Mouse (Mus musculus): ENCODE measurements around the gene Lrp1. TPM values are rescaled to one million over a fixed set of nuclear protein-coding genes. Genes with fewer than 3 reads are reported as not detected.

Lrp1 gene
- polyA plus RNA-seq, 1 experiment from 2014 or later, result 99.4 TPM

DNA sequence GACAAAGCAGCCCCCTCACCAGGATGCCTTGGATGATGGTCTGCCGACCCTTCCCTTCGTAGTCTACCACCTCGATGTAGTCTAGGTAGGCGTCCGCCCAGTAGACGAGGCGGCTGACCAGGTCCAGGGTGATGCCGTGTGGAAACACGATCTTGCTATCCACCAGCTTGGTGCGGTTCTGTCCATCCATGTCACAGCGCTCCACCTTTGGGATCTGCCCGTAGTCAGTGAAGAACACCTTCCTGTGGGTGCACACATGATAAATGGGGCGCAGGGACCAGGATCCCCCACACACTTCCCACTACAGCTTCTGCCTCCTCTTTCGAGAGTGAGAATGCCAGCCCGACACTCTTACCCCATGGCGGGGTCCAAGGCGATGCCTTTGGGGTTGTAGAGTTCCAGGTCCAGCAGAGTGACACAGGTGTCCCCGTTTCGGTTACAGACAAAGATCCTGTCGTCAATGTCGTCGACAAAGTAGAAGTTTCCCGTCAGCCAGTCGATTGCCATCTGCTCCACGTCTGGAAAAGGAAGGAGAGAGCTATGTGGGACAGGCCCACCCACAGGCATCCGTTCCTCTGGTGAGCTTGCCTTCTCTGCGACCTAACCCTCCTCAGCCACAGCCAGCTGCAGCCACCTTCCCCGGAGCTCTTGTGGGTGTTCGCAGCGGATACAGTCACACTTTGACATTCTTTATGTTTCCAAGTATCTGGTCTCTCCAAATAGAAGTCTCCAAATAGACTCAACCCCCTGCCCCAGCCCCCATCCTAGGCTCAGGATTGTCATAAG lies 25.8 kb downstream of the Lrp1 start:
- Histone ChIP-seq H3K9ac (replicated peaks) (no peak overlapping the region), H3K36me3 (peaks cover 83% of the 10 kb centered on the region), H3K4me3 (replicated peaks) (no peak overlapping the region), H3K4me1 (replicated peaks) (peaks cover 10% of the 10 kb centered on the region), H3K9me3 (no peaks in the 10 kb centered on the region), H3K27ac (no peak overlapping the region), H3K27me3 (no peaks in the 10 kb centered on the region), H3K4me2 (replicated peaks) (no peak overlapping the region)
- ATAC-seq, result no peak
- 91% methylated on average over 30 of the region's 30 CpGs for WGBS

DNA sequence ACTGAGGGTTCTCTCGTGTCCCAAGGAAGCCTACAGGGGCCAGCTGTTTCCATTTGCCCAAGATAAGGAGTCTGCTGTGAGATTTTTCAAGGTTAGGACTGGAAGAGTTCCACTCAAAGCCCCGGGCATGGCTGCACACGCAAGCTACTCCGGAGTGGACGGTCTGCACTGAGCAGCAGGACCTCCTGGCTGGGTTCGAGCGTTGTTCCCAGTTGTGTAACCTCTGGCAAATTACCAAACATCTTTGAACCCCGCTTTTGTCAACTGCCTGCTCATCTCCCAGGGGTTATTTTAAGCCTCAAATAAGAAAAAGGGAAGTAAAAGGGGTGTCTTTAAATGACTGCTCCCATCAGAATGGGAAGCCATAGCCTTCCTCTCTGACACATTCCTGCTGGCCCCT lies 26.5 kb downstream of the Lrp1 start:
- Histone ChIP-seq H3K4me1 (replicated peaks) (peaks cover 10% of the 10 kb centered on the region), H3K27me3 (no peaks in the 10 kb centered on the region), H3K4me3 (replicated peaks) (no peak overlapping the region), H3K4me2 (replicated peaks) (no peak overlapping the region), H3K9ac (replicated peaks) (no peak overlapping the region), H3K9me3 (no peaks in the 10 kb centered on the region), H3K36me3 (peaks cover 83% of the 10 kb centered on the region), H3K27ac (no peak overlapping the region)
- 95% methylated on average over 8 of the region's 8 CpGs for WGBS
- ATAC-seq, result no peak

DNA sequence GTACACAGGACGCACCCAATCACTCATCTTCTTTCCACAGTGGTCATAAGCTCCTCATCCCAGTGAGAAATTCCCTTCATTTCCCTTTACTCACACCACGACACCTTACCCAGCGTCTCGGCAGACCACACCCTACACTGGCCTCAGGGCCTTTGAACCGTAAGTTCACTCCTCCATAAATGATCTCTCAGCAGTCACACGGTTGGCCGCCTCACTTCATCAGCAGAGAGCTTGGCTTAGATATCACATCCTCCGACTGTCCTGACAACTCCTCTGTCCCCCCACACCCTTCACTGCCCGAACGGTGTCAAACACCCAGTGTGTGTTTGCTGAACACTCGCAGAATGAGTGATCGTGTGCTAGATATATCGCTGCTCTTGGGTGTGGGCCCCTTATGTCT lies 28.1 kb downstream of the Lrp1 start:
- no peak overlapping the region for H3K27ac ChIP-seq
- H3K9me3 ChIP-seq, result no peaks in the 10 kb centered on the region
- no peak for ATAC-seq
- no peaks in the 10 kb centered on the region for H3K27me3 ChIP-seq
- H3K4me1 ChIP-seq (replicated peaks), result peaks cover 10% of the 10 kb centered on the region
- no peak overlapping the region for H3K4me2 ChIP-seq (replicated peaks)
- H3K4me3 ChIP-seq (replicated peaks), result no peak overlapping the region
- H3K36me3 ChIP-seq, result peaks cover 87% of the 10 kb centered on the region
- H3K9ac ChIP-seq (replicated peaks), result no peak overlapping the region
- WGBS, result 91% methylated on average over 13 of the region's 13 CpGs

DNA sequence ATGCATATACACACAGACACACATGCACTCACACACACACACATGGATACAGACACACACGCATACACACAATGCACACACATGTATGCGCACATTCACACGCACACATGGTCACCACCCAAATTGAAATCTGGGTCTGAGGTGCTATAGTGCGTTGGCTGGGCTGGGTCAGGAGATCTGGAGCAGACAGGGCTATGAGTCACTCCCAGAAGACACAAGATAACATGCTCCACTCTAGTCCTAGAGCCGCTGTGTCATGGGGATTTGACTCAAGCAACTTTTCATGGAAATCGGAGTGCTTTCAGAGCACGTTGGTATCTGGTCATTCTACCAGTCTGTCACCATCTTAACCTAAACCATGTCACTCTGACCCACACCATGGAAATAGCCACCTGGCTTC lies 28.5 kb downstream of the Lrp1 start:
- Histone ChIP-seq H3K27ac (no peak overlapping the region), H3K4me1 (replicated peaks) (peaks cover 10% of the 10 kb centered on the region), H3K9me3 (no peaks in the 10 kb centered on the region), H3K4me2 (replicated peaks) (no peak overlapping the region), H3K4me3 (replicated peaks) (no peak overlapping the region), H3K36me3 (peaks cover 87% of the 10 kb centered on the region), H3K9ac (replicated peaks) (no peak overlapping the region), H3K27me3 (no peaks in the 10 kb centered on the region)
- no peak for ATAC-seq
- 93% methylated on average over 7 of the region's 7 CpGs for WGBS

DNA sequence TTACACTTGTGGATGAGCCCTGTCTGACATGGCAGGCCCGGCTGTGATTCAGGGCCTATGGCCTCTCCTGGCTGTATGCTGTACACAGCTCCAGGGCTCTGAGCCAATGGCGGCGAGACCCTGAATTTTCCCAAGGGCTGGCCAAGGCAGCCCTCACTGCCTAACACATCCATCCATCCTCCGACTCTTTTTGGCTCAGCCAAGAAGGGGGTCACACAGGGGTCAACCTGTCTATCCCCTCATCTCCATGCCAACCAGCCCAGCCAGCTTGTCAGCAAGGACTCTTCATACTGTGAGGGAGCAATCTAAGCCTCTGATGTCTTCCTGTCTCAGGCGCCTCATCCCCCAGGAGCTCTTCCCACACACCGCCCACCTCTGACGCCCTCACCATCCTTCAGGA lies 29.4 kb downstream of the Lrp1 start:
- no peak overlapping the region for H3K4me3 ChIP-seq (replicated peaks)
- no peaks in the 10 kb centered on the region for H3K9me3 ChIP-seq
- H3K4me2 ChIP-seq (replicated peaks), result no peak overlapping the region
- ATAC-seq, result no peak
- 64% methylated on average over 7 of the region's 7 CpGs for WGBS
- H3K4me1 ChIP-seq (replicated peaks), result peaks cover 7% of the 10 kb centered on the region
- H3K9ac ChIP-seq (replicated peaks), result no peak overlapping the region
- no peak overlapping the region for H3K27ac ChIP-seq
- H3K36me3 ChIP-seq, result peaks cover 92% of the 10 kb centered on the region
- H3K27me3 ChIP-seq, result no peaks in the 10 kb centered on the region

DNA sequence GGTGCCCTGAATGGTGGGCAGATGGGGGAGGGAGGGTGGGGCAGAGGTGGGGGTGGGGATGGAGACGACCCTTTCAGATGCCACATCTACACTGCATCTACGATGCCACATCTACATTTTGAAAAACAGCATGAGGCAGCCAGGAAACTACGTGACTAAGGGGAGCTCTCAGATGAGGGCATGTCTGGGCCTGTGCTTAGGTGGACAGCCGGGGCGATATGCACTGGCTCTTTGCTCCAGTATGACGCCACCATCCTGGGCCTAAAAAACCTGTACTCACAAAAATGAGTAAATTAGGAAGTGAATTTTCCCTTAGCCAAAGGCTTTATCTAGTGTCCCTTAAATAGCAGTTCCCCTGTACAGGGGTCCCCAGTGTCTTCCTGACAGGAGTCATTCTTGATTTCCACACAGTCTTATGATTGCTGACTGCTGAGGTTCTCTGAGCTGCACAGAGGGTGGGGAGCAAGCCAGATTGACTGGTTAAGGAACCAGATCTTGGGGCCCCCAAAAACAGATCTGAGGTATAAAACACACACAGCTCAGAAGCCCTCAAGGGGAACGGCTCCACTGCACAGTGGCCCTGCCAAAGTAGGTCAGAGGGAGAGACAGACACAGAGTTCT lies 30.0 kb downstream of the Lrp1 start:
- whole genome bisulfite sequencing, result 95% methylated on average over 7 of the region's 7 CpGs
- no peak for ATAC-seq
- Histone ChIP-seq H3K9ac (replicated peaks) (no peak overlapping the region), H3K9me3 (no peaks in the 10 kb centered on the region), H3K4me3 (replicated peaks) (no peak overlapping the region), H3K4me1 (replicated peaks) (peaks cover under 1% of the 10 kb centered on the region; the same call in 1 of the 2 replicates), H3K4me2 (replicated peaks) (no peak overlapping the region), H3K36me3 (peaks cover 96% of the 10 kb centered on the region), H3K27me3 (no peaks in the 10 kb centered on the region), H3K27ac (no peak overlapping the region)

DNA sequence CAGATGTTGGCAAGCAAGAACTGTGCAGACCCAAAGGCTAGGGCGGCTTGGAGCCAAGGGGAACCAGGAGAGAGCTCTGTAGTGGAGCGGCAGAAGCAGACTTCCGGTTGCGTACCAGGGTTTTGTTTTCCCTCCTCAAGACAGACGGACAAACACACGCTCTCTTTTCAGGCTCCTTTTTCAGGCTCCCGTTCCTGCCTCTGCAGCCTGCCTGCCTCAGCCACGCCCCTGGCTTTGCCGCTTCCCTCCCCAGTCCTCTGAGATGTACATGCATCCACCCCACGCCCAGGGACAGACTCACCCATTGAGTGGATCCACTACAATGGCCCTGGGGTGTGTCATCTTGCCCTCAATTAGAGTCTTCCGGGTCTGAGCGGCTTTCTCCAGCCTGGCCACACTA lies 30.7 kb downstream of the Lrp1 start:
- no peak overlapping the region for H3K27ac ChIP-seq
- H3K9me3 ChIP-seq, result no peaks in the 10 kb centered on the region
- H3K27me3 ChIP-seq, result no peaks in the 10 kb centered on the region
- no peak overlapping the region for H3K4me2 ChIP-seq (replicated peaks)
- WGBS, result 94% methylated on average over 12 of the region's 12 CpGs
- H3K4me3 ChIP-seq (replicated peaks), result no peak overlapping the region
- H3K4me1 ChIP-seq (replicated peaks), result no peaks in the 10 kb centered on the region
- no peak overlapping the region for H3K9ac ChIP-seq (replicated peaks)
- no peak for ATAC-seq
- H3K36me3 ChIP-seq, result peaks cover 98% of the 10 kb centered on the region

DNA sequence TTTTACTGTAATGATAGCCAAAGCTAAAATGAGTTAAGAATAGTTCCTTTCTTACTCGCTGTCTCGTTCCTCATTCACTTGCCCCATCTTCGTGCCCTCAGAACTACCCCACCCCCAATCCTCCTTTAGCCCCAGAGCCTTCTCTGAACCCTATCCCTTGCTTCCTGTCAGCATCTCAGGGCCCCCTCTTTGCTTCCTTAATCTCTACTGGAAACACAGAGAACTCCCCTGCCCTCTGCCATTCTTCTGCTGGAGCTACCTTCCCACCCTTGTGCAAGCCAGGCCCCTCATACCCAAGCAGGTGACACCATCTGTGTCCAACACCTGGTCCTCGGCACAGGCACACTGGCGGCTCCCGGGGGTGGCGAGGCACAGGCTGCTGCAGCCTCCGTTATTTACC lies 33.2 kb downstream of the Lrp1 start:
- no peaks in the 10 kb centered on the region for H3K27me3 ChIP-seq
- 96% methylated on average over 8 of the region's 8 CpGs for WGBS
- no peak overlapping the region for H3K4me2 ChIP-seq (replicated peaks)
- ATAC-seq, result no peak
- H3K36me3 ChIP-seq, result peaks cover 98% of the 10 kb centered on the region
- no peaks in the 10 kb centered on the region for H3K9me3 ChIP-seq
- no peak overlapping the region for H3K27ac ChIP-seq
- H3K4me3 ChIP-seq (replicated peaks), result no peak overlapping the region
- H3K9ac ChIP-seq (replicated peaks), result no peak overlapping the region
- no peaks in the 10 kb centered on the region for H3K4me1 ChIP-seq (replicated peaks)

DNA sequence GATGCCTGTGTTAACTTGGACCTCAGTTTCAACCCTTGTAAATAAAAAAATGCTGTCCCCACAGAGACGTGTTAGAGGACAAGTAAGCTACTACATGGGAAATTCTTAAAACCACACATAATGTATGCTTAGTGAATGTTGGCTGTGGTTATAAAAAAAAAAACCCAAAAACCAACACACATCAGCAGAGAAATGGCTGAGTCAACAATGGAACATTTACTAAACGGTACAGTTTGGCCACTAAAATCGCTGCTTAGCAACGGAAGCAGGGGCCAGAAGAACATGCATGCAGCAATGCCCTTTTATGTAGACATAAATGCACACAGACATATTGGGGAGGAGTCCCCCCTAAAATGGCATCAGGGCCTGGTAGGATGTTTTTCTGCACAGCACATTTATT lies 34.7 kb downstream of the Lrp1 start:
- H3K27ac ChIP-seq, result no peak overlapping the region
- 87% methylated on average over 4 of the region's 4 CpGs for WGBS
- H3K9me3 ChIP-seq, result no peaks in the 10 kb centered on the region
- H3K36me3 ChIP-seq, result peaks cover 98% of the 10 kb centered on the region
- no peaks in the 10 kb centered on the region for H3K27me3 ChIP-seq
- no peak for ATAC-seq
- no peaks in the 10 kb centered on the region for H3K4me1 ChIP-seq (replicated peaks)
- H3K4me2 ChIP-seq (replicated peaks), result no peak overlapping the region
- H3K9ac ChIP-seq (replicated peaks), result no peak overlapping the region
- no peak overlapping the region for H3K4me3 ChIP-seq (replicated peaks)

DNA sequence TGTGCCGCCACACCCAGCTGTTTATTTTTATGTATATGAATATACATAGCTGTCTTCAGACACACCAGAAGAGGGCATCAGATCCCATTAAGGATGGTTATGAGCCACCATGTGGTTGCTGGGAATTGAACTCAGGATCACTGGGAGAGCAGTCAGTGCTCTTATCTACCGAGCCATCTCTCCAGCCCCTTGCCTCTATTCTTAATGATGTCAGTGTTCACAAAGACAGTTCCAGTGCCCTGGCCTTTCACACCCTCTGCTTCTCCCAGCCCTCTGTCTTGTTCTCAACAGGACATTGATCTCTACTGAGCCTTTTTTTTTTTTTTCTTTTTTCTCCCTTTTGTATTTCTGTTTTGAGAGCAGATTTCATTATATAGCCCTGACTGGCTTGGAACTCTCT lies 35.4 kb downstream of the Lrp1 start:
- Histone ChIP-seq H3K9ac (replicated peaks) (no peak overlapping the region), H3K4me2 (replicated peaks) (no peak overlapping the region), H3K36me3 (peaks cover 98% of the 10 kb centered on the region), H3K9me3 (no peaks in the 10 kb centered on the region), H3K4me1 (replicated peaks) (no peaks in the 10 kb centered on the region), H3K4me3 (replicated peaks) (no peak overlapping the region), H3K27me3 (no peaks in the 10 kb centered on the region), H3K27ac (no peak overlapping the region)
- WGBS, result 81% methylated on average over 2 of the region's 2 CpGs
- ATAC-seq, result no peak

DNA sequence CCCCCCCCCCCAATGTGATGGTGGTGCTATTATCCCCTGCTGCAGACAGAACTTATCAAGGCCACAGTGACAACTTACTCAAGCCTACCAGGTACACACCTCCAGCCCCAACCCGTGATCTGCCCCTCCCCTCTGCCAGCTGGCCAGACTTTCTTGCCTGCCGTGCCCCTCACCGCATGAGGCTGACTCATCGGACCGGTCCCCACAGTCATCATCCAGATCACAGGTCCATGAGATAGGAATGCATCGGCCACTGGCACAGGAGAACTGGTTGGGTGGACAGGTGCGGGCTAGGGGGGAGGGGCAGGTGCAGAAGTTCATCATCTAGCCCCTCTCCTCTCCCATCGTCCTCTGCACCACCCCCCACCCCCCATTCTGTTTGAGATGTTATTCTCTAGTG lies 37.3 kb downstream of the Lrp1 start:
- no peaks in the 10 kb centered on the region for H3K9me3 ChIP-seq
- peaks cover 97% of the 10 kb centered on the region for H3K36me3 ChIP-seq
- no peak overlapping the region for H3K27ac ChIP-seq
- no peak overlapping the region for H3K4me3 ChIP-seq (replicated peaks)
- H3K9ac ChIP-seq (replicated peaks), result no peak overlapping the region
- no peak overlapping the region for H3K4me2 ChIP-seq (replicated peaks)
- no peaks in the 10 kb centered on the region for H3K27me3 ChIP-seq
- ATAC-seq, result no peak
- H3K4me1 ChIP-seq (replicated peaks), result no peaks in the 10 kb centered on the region
- WGBS, result 94% methylated on average over 8 of the region's 8 CpGs

DNA sequence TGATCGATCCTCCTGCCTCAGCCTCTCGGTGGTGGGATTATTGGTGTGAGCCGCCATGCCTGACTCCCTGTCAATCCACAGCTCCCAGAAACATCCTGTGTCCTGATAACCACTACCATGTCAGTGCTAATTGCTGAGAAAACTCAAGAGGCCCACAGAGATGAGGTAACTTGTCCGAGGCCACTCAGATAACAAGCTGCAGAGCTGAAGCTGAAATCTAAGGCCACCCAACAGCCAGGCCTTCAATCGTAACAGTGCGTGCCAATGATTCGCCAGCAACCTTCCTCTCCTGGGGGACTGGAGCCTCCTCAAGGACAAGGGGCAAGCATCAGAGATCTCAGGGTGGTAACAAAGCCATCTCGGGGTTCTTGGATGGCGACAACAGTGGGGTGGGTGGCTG lies 39.7 kb downstream of the Lrp1 start:
- H3K27me3 ChIP-seq, result no peaks in the 10 kb centered on the region
- H3K4me2 ChIP-seq (replicated peaks), result no peak overlapping the region
- H3K36me3 ChIP-seq, result peaks cover 99% of the 10 kb centered on the region
- no peaks in the 10 kb centered on the region for H3K9me3 ChIP-seq
- no peak overlapping the region for H3K4me3 ChIP-seq (replicated peaks)
- WGBS, result 97% methylated on average over 9 of the region's 9 CpGs
- H3K4me1 ChIP-seq (replicated peaks), result no peaks in the 10 kb centered on the region
- ATAC-seq, result no peak
- H3K9ac ChIP-seq (replicated peaks), result no peak overlapping the region
- H3K27ac ChIP-seq, result no peak overlapping the region

DNA sequence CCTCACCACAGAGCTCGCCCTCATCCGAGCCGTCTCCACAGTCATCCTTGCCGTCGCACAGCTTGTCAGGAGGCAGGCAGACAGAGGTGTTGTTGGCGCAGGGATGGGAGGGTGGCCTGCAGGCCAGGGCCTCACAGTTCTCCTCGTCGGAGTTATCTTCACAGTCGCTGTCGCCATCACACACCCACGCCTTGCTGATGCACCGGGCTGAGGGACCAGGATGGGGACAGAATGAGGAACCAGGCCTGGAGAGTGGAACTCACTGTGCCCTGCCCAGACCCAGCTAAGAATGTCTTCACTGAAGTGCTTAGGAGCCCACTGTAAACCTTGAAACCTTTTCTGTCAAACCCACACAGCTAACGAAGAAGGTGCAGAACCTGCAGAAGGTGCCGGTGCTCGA lies 43.0 kb downstream of the Lrp1 start:
- H3K9ac ChIP-seq (replicated peaks), result no peak overlapping the region
- ATAC-seq, result no peak
- no peaks in the 10 kb centered on the region for H3K9me3 ChIP-seq
- peaks cover 99% of the 10 kb centered on the region for H3K36me3 ChIP-seq
- H3K4me3 ChIP-seq (replicated peaks), result no peak overlapping the region
- no peaks in the 10 kb centered on the region for H3K4me1 ChIP-seq (replicated peaks)
- WGBS, result 91% methylated on average over 15 of the region's 15 CpGs
- H3K27ac ChIP-seq, result no peak overlapping the region
- no peaks in the 10 kb centered on the region for H3K27me3 ChIP-seq
- no peak overlapping the region for H3K4me2 ChIP-seq (replicated peaks)

All from midbrain, embryonic 13.5 days (tissue).